Comparison of ENCODE assay signal across 9 mouse cellular contexts in the genomic region with DNA sequence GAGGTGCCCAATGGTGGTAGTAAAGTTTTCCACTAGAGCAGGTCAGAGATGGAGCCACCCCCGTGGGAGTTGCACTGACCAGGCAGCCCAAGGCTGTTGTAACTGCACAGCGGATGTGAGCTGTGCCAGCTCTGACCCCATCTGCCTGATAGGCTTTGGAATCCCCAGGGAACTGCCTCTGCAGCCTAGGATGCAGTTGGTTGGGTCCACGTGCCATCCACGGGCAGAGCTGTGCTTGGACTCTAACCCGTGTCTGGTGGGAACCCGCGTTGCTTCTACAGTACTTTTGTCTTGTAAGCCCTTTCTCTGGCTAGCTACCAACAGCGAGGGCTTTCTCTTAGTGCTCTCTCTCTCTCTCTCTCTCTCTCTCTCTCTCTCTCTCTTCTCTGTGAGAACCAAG. TPM values are rescaled to one million over a fixed set of nuclear protein-coding genes. Genes with fewer than 3 reads are reported as not detected.
DNase-seq lines count a peak whose midpoint lies in the region; ATAC-seq and TF ChIP-seq lines count a peak whose summit lies in the region.
"Had no signal": no experiment of that assay in that cellular context is flagged by ENCODE, and none has a peak within 500 bp of the region (broad histone marks: within the 10 kb centered on the region; RNA-seq: fewer than 3 reads in every experiment).

No protein-coding gene starts in this region.

- no peak for DNase-seq in layer of hippocampus, adult 2 months (ENCODE audit: low spot score in 2 of 2)
- no peak for DNase-seq in layer of hippocampus, postnatal 14 days (ENCODE audit: low spot score in 2 of 2)
- DNase-seq in adipocyte (ENCODE audit: low spot score): peak; percentile 56
- peak; percentile 86 to 95 for DNase-seq in kidney, postnatal 25 days
- DNase-seq in layer of hippocampus, adult 18-20 months (ENCODE audit: low spot score in 2 of 2): no peak
- no peak for DNase-seq in frontal cortex, adult 2 months (ENCODE audit: extremely low spot score in 1 of 2, low spot score in 1 of 2)
- DNase-seq in cerebellum, adult 8-10 months: no peak
- DNase-seq: liver, embryonic 13.5 days had no signal

- peak; percentile 24 for ATAC-seq in forebrain, embryonic 16.5 days

- H3K4me1 ChIP-seq in forebrain, embryonic 16.5 days (replicated peaks; ENCODE audit: control insufficient read depth, insufficient read depth, low read length): peaks cover 62% of the 10 kb centered on the region

- no peaks in the 10 kb centered on the region for H3K9me3 ChIP-seq in forebrain, embryonic 16.5 days (ENCODE audit: control insufficient read depth, low read length)
- H3K9me3 ChIP-seq: liver, embryonic 13.5 days had no signal

- H3K27me3 ChIP-seq in forebrain, embryonic 16.5 days (replicated peaks; ENCODE audit: control insufficient read depth, insufficient read depth, low read length): no peaks in the 10 kb centered on the region
- H3K27me3 ChIP-seq: liver, embryonic 13.5 days had no signal

- no peak for TF ChIP-seq CTCF in layer of hippocampus, adult 2 months (conservative IDR thresholded peaks at IDR 0.05)

- H3K4me2 ChIP-seq in forebrain, embryonic 16.5 days (ENCODE audit: low read length): no peak overlapping the region
- H3K4me2 ChIP-seq: liver, embryonic 13.5 days had no signal

- no peak overlapping the region for H3K4me3 ChIP-seq in layer of hippocampus, adult 2 months
- no peak overlapping the region for H3K4me3 ChIP-seq in forebrain, embryonic 16.5 days (replicated peaks; ENCODE audit: low read length)
- H3K4me3 ChIP-seq: liver, embryonic 13.5 days had no signal

- WGBS in forebrain, embryonic 16.5 days: 42% methylated on average over 8 of the region's 8 CpGs

- peak overlapping the region; percentile 55; the same call in 1 of the 2 replicates for H3K27ac ChIP-seq in layer of hippocampus, adult 2 months
- H3K27ac ChIP-seq in forebrain, embryonic 16.5 days (ENCODE audit: low read length): no peak overlapping the region
- H3K27ac ChIP-seq: liver, embryonic 13.5 days had no signal

- H3K9ac ChIP-seq in forebrain, embryonic 16.5 days (replicated peaks; ENCODE audit: low read depth, low read length): no peak overlapping the region
- H3K9ac ChIP-seq: liver, embryonic 13.5 days had no signal

- H3K36me3 ChIP-seq in forebrain, embryonic 16.5 days (ENCODE audit: control insufficient read depth, insufficient read depth): no peaks in the 10 kb centered on the region

RNA-seq across cellular contexts. Expression of a gene that starts 36.7 kb away (rescaled TPM):
- total RNA-seq in layer of hippocampus, adult 2 months (2021): 10 to 100 TPM; 69.5 to 72.1 TPM
- 10 to 100 TPM; 36.9 to 42.0 TPM for total RNA-seq in layer of hippocampus, postnatal 14 days (2021)
- 32.8 and 33.4 TPM in 2 replicates for polyA plus RNA-seq in forebrain, embryonic 16.5 days (2015; fragmentation: Nextera tagmentation; extraction: Ambion mirVana)
- 10 to 100 TPM; 62.3 to 68.6 TPM for total RNA-seq in layer of hippocampus, adult 18-20 months (2021)
- polyA plus RNA-seq in frontal cortex, adult 2 months (2012; rRNA removed): 26.7 and 29.7 TPM in 2 replicates

Comparison
In these comparisons a context has a peak if more than half of its experiments do, and no peak if none do; other contexts are left out.
1. DNase-seq: peak in adipocyte (single experiment) and kidney, postnatal 25 days (2 of 2); none in layer of hippocampus, adult 2 months (0 of 2), layer of hippocampus, postnatal 14 days (0 of 2), layer of hippocampus, adult 18-20 months (0 of 2), frontal cortex, adult 2 months (0 of 2) and cerebellum, adult 8-10 months (single experiment).